Mouse (Mus musculus) adrenal gland, adult 2 months (tissue): ENCODE measurements around the gene Gm21294. TPM values are rescaled to one million over a fixed set of nuclear protein-coding genes. Genes with fewer than 3 reads are reported as not detected.
"Not testable (repeated sequence)": the region's sequence is repeated elsewhere in the genome, so short reads cannot be mapped to it uniquely, and the experiment has no call there.

Experiments
- DNase-seq: peaks from one replicate; pipeline ENCODE4 v3.0.0; 2021
- long read RNA-seq: library from polyadenylated mRNA; stranded (forward); transcript quantifications from one replicate; pipeline ENCODE4 v2.0.0, GENCODE M21; 2021
- polyA plus RNA-seq: library from polyadenylated mRNA; depleted of rRNA; stranded (reverse); fragments of >200 nt; gene quantifications from 2 replicates; pipeline ENCODE4 v1.2.3, GENCODE M21; 2012; rRNA removed
- total RNA-seq, 2 experiments: library from RNA; stranded (reverse); gene quantifications; 2 replicates each; pipeline ENCODE4 v1.2.3; 2021

Gm21294 gene
- total RNA-seq (not detected), polyA plus RNA-seq (not detected in 2 replicates)
- long read RNA-seq: 0 reads

GRCm38 (mm10) chrY:89052506-89052905, at the start of gene Gm21294:
TSS of gene Gm21294 (plus strand) at chrY:89052806.
- not testable (repeated sequence) for DNase-seq

GRCm38 (mm10) chrY:89126246-89126645, 73.6 kb downstream of the Gm21294 start:
- peak; percentile 3 for DNase-seq
